Mouse (Mus musculus) layer of hippocampus, adult 2 months (tissue): ENCODE data around the gene Mta1. TPM values are rescaled to one million over a fixed set of nuclear protein-coding genes. Genes with fewer than 3 reads are reported as not detected.

Experiments
- DNase-seq, 2 experiments: peaks; one replicate each; pipeline ENCODE4 v3.0.0; 2022; ENCODE audit warnings: low spot score in 2 of 2
- H3K27ac ChIP-seq: fragments of 200-600 bp; 2 replicates; pipeline ENCODE4 v1.8.1; 2022
- H3K4me3 ChIP-seq: fragments of 200-600 bp; 2 replicates; pipeline ENCODE4 v1.8.1; 2022; ENCODE audit warnings: mild to moderate bottlenecking
- CTCF ChIP-seq: fragments of 200-600 bp; conservative IDR thresholded peaks from 2 replicates; pipeline ENCODE4 v1.8.1; 2022; ENCODE audit warnings: antibody characterized with exemption, mild to moderate bottlenecking, moderate library complexity
- total RNA-seq, 2 experiments: library from RNA; stranded (reverse); gene quantifications; 2 replicates each; pipeline ENCODE4 v1.2.3; 2021

The Mta1 gene
- total RNA-seq, 2 experiments from 2014 or later = 76.0 to 76.9 TPM

- Histone ChIP-seq H3K27ac (peak within 1 kb of the TSS; percentile 88), H3K4me3 (peak within 1 kb of the TSS; percentile 74)
- peak; percentile 87 to 94 for DNase-seq
Observed at GRCm38 (mm10) chr12:113139908-113140615, 42.0 kb downstream of the Mta1 start, which contains the start of gene Crip2. TSS of gene Crip2 (plus strand) at chr12:113140236.

GRCm38 (mm10) chr12:113140616-113141411 lies 42.7 kb downstream of the Mta1 start:
- no peak for DNase-seq
- TF ChIP-seq CTCF = no peak
- H3K27ac ChIP-seq = peak overlapping the region; percentile 88
- peak overlapping the region; percentile 74 for H3K4me3 ChIP-seq

More at GRCm38 (mm10) chr12:113139908-113140615, 42.0 kb downstream of the Mta1 start, which contains the start of gene Crip2:
- TF ChIP-seq CTCF = peak; percentile 52

- peak overlapping the region; percentile 74 for H3K4me3 ChIP-seq
- peak in 1 of 2 experiments; percentile 66 for DNase-seq
- H3K27ac ChIP-seq = peak overlapping the region; percentile 88
- no peak for TF ChIP-seq CTCF
Observed at GRCm38 (mm10) chr12:113141531-113141973, 43.5 kb downstream of the Mta1 start.

- DNase-seq = peak; percentile 60 to 72
- Histone ChIP-seq H3K27ac (peak overlapping the region; percentile 88), H3K4me3 (peak overlapping the region; percentile 74)
- TF ChIP-seq CTCF = 0 out of 2 replicates have a peak, but pooled peaks have one; percentile 24
Observed at GRCm38 (mm10) chr12:113142021-113142975, 44.2 kb downstream of the Mta1 start.

- H3K4me3 ChIP-seq = peak overlapping the region; percentile 74
- DNase-seq = no peak
- TF ChIP-seq CTCF = no peak
- H3K27ac ChIP-seq = peak overlapping the region; percentile 88
Observed at GRCm38 (mm10) chr12:113143164-113143563, 45.1 kb downstream of the Mta1 start.

GRCm38 (mm10) chr12:113144001-113144756 lies 46.1 kb downstream of the Mta1 start:
- peak in 1 of 2 experiments; percentile 58 for DNase-seq
- Histone ChIP-seq H3K4me3 (no peak overlapping the region), H3K27ac (peak overlapping the region; percentile 88; the same call in 1 of the 2 replicates)
- TF ChIP-seq CTCF = peak; percentile 92

- H3K27ac ChIP-seq = no peak overlapping the region
- TF ChIP-seq CTCF = no peak
- DNase-seq = no peak
- H3K4me3 ChIP-seq = no peak overlapping the region
Observed at GRCm38 (mm10) chr12:113144886-113145285, 46.8 kb downstream of the Mta1 start.

- Histone ChIP-seq H3K4me3 (no peak overlapping the region), H3K27ac (no peak overlapping the region)
- no peak for DNase-seq
- TF ChIP-seq CTCF = no peak
Observed at GRCm38 (mm10) chr12:113145591-113145990, 47.5 kb downstream of the Mta1 start.

- TF ChIP-seq CTCF = peak; percentile 94
- H3K4me3 ChIP-seq = peak within 1 kb of the TSS; percentile 39
- peak; percentile 81 to 90 for DNase-seq
- H3K27ac ChIP-seq = peak within 1 kb of the TSS; percentile 63
Observed at GRCm38 (mm10) chr12:113146112-113147057, 48.3 kb downstream of the Mta1 start, which contains the start of gene Crip1. TSS of gene Crip1 (plus strand) at chr12:113146316.

- no peak for DNase-seq
- H3K27ac ChIP-seq = peak overlapping the region; percentile 63
- no peak for TF ChIP-seq CTCF
- H3K4me3 ChIP-seq = no peak overlapping the region
Observed at GRCm38 (mm10) chr12:113147481-113147880, 49.4 kb downstream of the Mta1 start.
